Mouse (Mus musculus) midbrain, embryonic 14.5 days (tissue): ENCODE measurements around the gene Fance. TPM values are rescaled to one million over a fixed set of nuclear protein-coding genes. Genes with fewer than 3 reads are reported as not detected.
A peak's percentile ranks its signal among the peaks of the same experiment; 100 is the strongest.

Experiments used
- ATAC-seq: fragments of 200-750 bp; cut with Nextera tagmentation; 2 replicates; pipeline ENCODE4 v1.8.0; 2017; ENCODE audit warnings: moderate number of reproducible peaks, moderate library complexity; ENCODE audit not compliant: low FRiP score, low TSS enrichment
- DNase-seq: peaks from one replicate; pipeline ENCODE4 v3.0.0-alpha.2; 2015
- H3K27ac ChIP-seq: fragments of 300-500 bp; sonication (generic); replicated peaks from 2 replicates; pipeline ENCODE4 v1.5.1; 2014; ENCODE audit warnings: mild to moderate bottlenecking, low read depth, low read length, moderate library complexity
- H3K27me3 ChIP-seq: fragments of 300-500 bp; sonication (generic); 2 replicates; pipeline ENCODE4 v1.6.1; 2014; ENCODE audit warnings: low read length, control low read depth, mixed read lengths; ENCODE audit not compliant: control insufficient read depth, insufficient read depth
- H3K36me3 ChIP-seq: fragments of 300-500 bp; sonication (generic); 2 replicates; pipeline ENCODE4 v1.6.1; 2014; ENCODE audit warnings: low read length, control low read depth; ENCODE audit not compliant: control insufficient read depth, insufficient read depth
- H3K4me1 ChIP-seq: fragments of 300-500 bp; sonication (generic); 2 replicates; pipeline ENCODE4 v1.6.1; 2014; ENCODE audit warnings: mild to moderate bottlenecking, antibody characterized with exemption, low read length, control low read depth; ENCODE audit not compliant: control insufficient read depth, insufficient read depth
- H3K4me2 ChIP-seq: fragments of 300-500 bp; sonication (generic); 2 replicates; pipeline ENCODE4 v1.6.1; 2014; ENCODE audit warnings: mild to moderate bottlenecking, low read length, moderate library complexity
- H3K4me3 ChIP-seq: fragments of 300-500 bp; sonication (generic); replicated peaks from 2 replicates; pipeline ENCODE4 v1.5.1; 2014; ENCODE audit warnings: low read depth, low read length
- H3K9ac ChIP-seq: fragments of 300-500 bp; sonication (generic); replicated peaks from 2 replicates; pipeline ENCODE4 v1.6.1; 2014; ENCODE audit warnings: mild to moderate bottlenecking, low read length, moderate library complexity
- H3K9me3 ChIP-seq: fragments of 300-500 bp; sonication (generic); 2 replicates; pipeline ENCODE4 v1.6.1; 2016; ENCODE audit warnings: low read length, control low read depth, mixed read lengths; ENCODE audit not compliant: control insufficient read depth
- WGBS: fragments of 180-500 bp; shearing (Covaris S2); extraction: QIAGEN DNeasy Blood & Tissue Kit; methylation state at CpG from one replicate; pipeline ENCODE4 v1.1.7; 2014; 5-methylcytosine and 5-hydroxymethylcytosine counted together
- polyA plus RNA-seq: library from polyadenylated mRNA; unstranded; fragments of >200 nt; fragmentation: Nextera tagmentation; extraction: Ambion mirVana; gene quantifications from 2 replicates; pipeline ENCODE4 v1.2.1, GENCODE M21; 2014

The Fance gene
- polyA plus RNA-seq, 1 experiment from 2014 or later: 24.3 TPM

DNA sequence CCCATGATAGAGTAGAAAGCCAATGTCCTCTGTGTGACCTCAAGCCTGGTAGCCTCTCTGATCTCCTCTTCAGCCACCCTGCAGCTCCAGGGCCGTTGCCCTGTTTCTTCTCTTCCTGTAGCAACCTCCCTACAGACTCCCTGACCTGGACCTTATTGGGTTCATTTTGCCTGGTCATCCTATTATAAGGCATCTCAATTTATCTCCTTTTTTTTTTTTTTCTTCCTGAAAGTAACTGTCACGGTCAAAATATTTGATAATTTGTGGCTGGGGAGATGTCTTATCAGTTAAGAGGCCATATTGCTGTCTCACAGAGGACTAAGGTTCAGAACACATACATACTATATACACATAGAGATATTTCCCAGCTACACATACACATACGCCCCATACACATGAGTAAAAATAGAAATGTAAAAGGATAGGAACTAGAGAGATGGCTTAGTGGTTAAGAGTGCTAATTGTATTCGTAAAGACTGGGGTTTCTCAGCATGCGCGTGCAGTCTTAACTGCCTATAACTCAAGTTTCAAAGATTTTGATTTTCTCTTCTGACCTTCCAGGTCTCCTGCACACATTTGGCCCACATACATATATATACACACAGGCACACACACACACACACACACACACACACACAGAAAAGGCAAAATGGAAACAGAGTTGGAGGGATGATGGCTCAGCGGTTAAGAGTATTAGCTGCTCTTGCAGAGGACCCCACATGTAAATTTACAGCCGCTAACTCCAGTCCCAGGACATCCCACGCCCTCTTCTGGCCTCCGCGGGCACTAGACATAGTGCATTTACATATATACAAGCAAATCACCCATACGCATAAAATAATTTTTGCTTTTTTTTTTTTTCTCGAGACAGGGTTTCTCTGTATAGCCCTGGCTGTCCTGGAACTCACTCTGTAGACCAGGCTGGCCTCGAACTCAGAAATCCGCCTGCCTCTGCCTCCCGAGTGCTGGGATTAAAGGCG, 797 bp upstream of the Fance start:
- Histone ChIP-seq H3K4me3 (peak overlapping the region; percentile 76), H3K4me1 (peaks cover 10% of the 10 kb centered on the region; the same call in 1 of the 2 replicates), H3K9me3 (no peaks in the 10 kb centered on the region), H3K27ac (peak overlapping the region; percentile 84; the same call in 1 of the 2 replicates), H3K4me2 (peak overlapping the region; percentile 87), H3K36me3 (peaks cover 18% of the 10 kb centered on the region), H3K27me3 (no peaks in the 10 kb centered on the region), H3K9ac (0 out of 2 replicates have a peak overlapping the region, but pooled peaks have one; percentile 6)
- ATAC-seq: peak; percentile 18
- WGBS: 27% methylated on average over 17 of the region's 17 CpGs
- DNase-seq: peak; percentile 32

GRCm38 (mm10) chr17:28313880-28314225, 534 bp downstream of the Fance start:
- ATAC-seq (no peak), DNase-seq (peak; percentile 65)
- Histone ChIP-seq H3K27me3 (no peaks in the 10 kb centered on the region), H3K36me3 (peaks cover 24% of the 10 kb centered on the region), H3K9me3 (no peaks in the 10 kb centered on the region), H3K9ac (peak overlapping the region; percentile 87), H3K4me3 (peak overlapping the region; percentile 76), H3K4me2 (peak overlapping the region; percentile 87), H3K27ac (peak overlapping the region; percentile 84), H3K4me1 (peaks cover 10% of the 10 kb centered on the region; the same call in 1 of the 2 replicates)
- 2% methylated on average over 11 of the region's 11 CpGs for WGBS

GRCm38 (mm10) chr17:28315611-28316160, 2.4 kb downstream of the Fance start:
- peaks cover 10% of the 10 kb centered on the region; the same call in 1 of the 2 replicates for H3K4me1 ChIP-seq
- no peak overlapping the region for H3K9ac ChIP-seq

GRCm38 (mm10) chr17:28316476-28316875, 3.2 kb downstream of the Fance start:
- H3K9ac ChIP-seq: no peak overlapping the region
- H3K4me3 ChIP-seq: no peak overlapping the region
- no peak for ATAC-seq
- peaks cover 31% of the 10 kb centered on the region for H3K36me3 ChIP-seq
- WGBS: 86% methylated on average over 9 of the region's 9 CpGs
- H3K27me3 ChIP-seq: no peaks in the 10 kb centered on the region
- H3K4me2 ChIP-seq: no peak overlapping the region
- H3K9me3 ChIP-seq: no peaks in the 10 kb centered on the region
- no peak overlapping the region for H3K27ac ChIP-seq
- DNase-seq: no peak
- peaks cover 10% of the 10 kb centered on the region; the same call in 1 of the 2 replicates for H3K4me1 ChIP-seq

More at GRCm38 (mm10) chr17:28315611-28316160, 2.4 kb downstream of the Fance start:
- Histone ChIP-seq H3K4me2 (no peak overlapping the region), H3K9me3 (no peaks in the 10 kb centered on the region), H3K4me3 (no peak overlapping the region), H3K36me3 (peaks cover 31% of the 10 kb centered on the region), H3K27ac (no peak overlapping the region), H3K27me3 (no peaks in the 10 kb centered on the region)
- 86% methylated on average over 20 of the region's 20 CpGs for WGBS
- DNase-seq (no peak), ATAC-seq (no peak)

GRCm38 (mm10) chr17:28317091-28317490, 3.8 kb downstream of the Fance start:
- Histone ChIP-seq H3K9ac (no peak overlapping the region), H3K4me1 (peaks cover 10% of the 10 kb centered on the region; the same call in 1 of the 2 replicates), H3K27ac (no peak overlapping the region), H3K4me2 (no peak overlapping the region), H3K36me3 (peaks cover 31% of the 10 kb centered on the region), H3K4me3 (no peak overlapping the region), H3K27me3 (no peaks in the 10 kb centered on the region), H3K9me3 (no peaks in the 10 kb centered on the region)
- WGBS: 61% methylated on average over 8 of the region's 8 CpGs
- DNase-seq (no peak), ATAC-seq (no peak)

DNA sequence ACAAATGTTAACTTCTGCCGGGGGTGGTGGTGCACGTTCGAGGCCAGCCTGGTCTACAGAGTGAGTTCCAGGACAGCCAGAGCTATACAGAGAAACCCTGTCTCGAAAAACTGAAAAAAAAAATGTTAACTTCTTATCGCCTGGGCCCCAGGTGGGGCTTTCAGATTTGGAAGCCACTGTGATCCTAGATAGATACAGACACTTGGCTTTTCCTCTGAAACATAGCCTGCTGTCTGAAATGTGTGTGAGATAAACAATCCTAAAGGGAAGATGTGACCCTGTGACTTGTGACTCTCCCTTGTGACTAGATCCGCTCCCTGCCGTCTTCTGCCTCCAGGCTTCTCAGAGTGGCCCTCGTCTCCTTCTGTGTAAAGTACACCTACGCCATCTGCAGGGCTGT, 4.4 kb downstream of the Fance start:
- peaks cover 34% of the 10 kb centered on the region for H3K36me3 ChIP-seq
- H3K9me3 ChIP-seq: no peaks in the 10 kb centered on the region
- H3K9ac ChIP-seq: no peak overlapping the region
- H3K4me3 ChIP-seq: no peak overlapping the region
- peaks cover 10% of the 10 kb centered on the region; the same call in 1 of the 2 replicates for H3K4me1 ChIP-seq
- no peak for ATAC-seq
- no peak overlapping the region for H3K27ac ChIP-seq
- H3K27me3 ChIP-seq: no peaks in the 10 kb centered on the region
- WGBS: 84% methylated on average over 9 of the region's 9 CpGs
- no peak for DNase-seq
- H3K4me2 ChIP-seq: no peak overlapping the region

GRCm38 (mm10) chr17:28321700-28322099, 8.4 kb downstream of the Fance start:
- 96% methylated on average over 4 of the region's 4 CpGs for WGBS
- H3K9me3 ChIP-seq: no peaks in the 10 kb centered on the region
- no peak overlapping the region for H3K4me3 ChIP-seq
- no peak overlapping the region for H3K9ac ChIP-seq
- H3K36me3 ChIP-seq: peaks cover 36% of the 10 kb centered on the region
- no peak overlapping the region for H3K27ac ChIP-seq
- ATAC-seq: no peak
- H3K27me3 ChIP-seq: no peaks in the 10 kb centered on the region
- no peak overlapping the region for H3K4me2 ChIP-seq
- no peaks in the 10 kb centered on the region for H3K4me1 ChIP-seq
- no peak for DNase-seq

DNA sequence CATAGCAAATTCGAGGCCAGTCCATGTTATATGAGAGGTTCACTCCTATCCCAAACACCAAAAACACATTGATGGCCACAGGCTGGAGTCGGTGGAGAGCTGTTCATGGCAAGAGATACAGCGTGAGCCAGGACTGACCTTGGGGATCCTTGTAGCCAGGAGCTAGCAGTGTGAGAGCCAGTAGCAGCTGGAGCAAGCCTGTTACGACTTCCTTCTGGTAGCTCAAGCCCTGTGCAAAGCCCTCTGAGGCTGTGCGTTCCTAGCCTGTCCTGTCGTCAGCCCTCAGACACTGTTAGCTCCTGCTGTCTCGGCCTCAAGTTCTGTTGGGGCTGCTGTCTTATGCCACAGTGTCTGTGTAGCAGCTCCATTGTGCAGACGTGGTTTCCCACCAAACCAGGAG, 10.5 kb downstream of the Fance start:
- WGBS: 94% methylated on average over 8 of the region's 8 CpGs
- H3K4me3 ChIP-seq: no peak overlapping the region

More for the DNA sequence above, 10.5 kb downstream of the Fance start:
- Histone ChIP-seq H3K9me3 (no peaks in the 10 kb centered on the region), H3K36me3 (peaks cover 22% of the 10 kb centered on the region), H3K9ac (no peak overlapping the region), H3K4me1 (peaks cover 6% of the 10 kb centered on the region; the same call in 1 of the 2 replicates), H3K4me2 (no peak overlapping the region), H3K27me3 (no peaks in the 10 kb centered on the region), H3K27ac (no peak overlapping the region)
- ATAC-seq (no peak), DNase-seq (no peak)
